ENCODE assay signal across 8 mouse cellular contexts in genomic region chr7:19932877-19933809, GRCm38 (mm10). TPM values are rescaled to one million over a fixed set of nuclear protein-coding genes. Genes with fewer than 3 reads are reported as not detected.
DNase-seq lines count a peak whose midpoint lies in the region; ATAC-seq and TF ChIP-seq lines count a peak whose summit lies in the region.

No protein-coding gene starts in this region.

- DNase-seq in neural tube, embryonic 11.5 days (ENCODE audit: low spot score), result peak; percentile 32
- DNase-seq in neural tube, embryonic 10.5 days (ENCODE audit: extremely low spot score, low spot score), result no peak
- peak; percentile 66 to 81 for DNase-seq in cerebellum, postnatal 25 days
- peak; percentile 67 for DNase-seq in gastrocnemius, postnatal 14 days
- peak; percentile 92 for DNase-seq in induced T-regulatory cell, adult 2 months (ENCODE audit: low read depth)
- peak; percentile 80 to 85 for DNase-seq in left cerebral cortex, adult 2 months (ENCODE audit: extremely low spot score in 1 of 2, low spot score in 2 of 2)
- DNase-seq in right cerebral cortex, postnatal 25 days, result peak; percentile 80

- no peaks in the 10 kb centered on the region for H3K4me1 ChIP-seq in neural tube, embryonic 11.5 days (ENCODE audit: control insufficient read depth, insufficient read depth, low read length)

- H3K4me2 ChIP-seq in neural tube, embryonic 11.5 days (ENCODE audit: low read depth), result peak overlapping the region; percentile 25

- H3K9ac ChIP-seq in neural tube, embryonic 11.5 days (ENCODE audit: low read length), result no peak overlapping the region

- 0 out of 2 replicates have a peak, but pooled peaks have one; percentile 45 for ATAC-seq in neural tube, embryonic 11.5 days (ENCODE audit: insufficient read depth, low FRiP score, low TSS enrichment)

- no peak for TF ChIP-seq CTCF in left cerebral cortex, adult 2 months (IDR thresholded peaks at IDR 0.05)

- H3K36me3 ChIP-seq in neural tube, embryonic 11.5 days (ENCODE audit: control insufficient read depth, insufficient read depth, low read length), result no peaks in the 10 kb centered on the region
- H3K36me3 ChIP-seq in macrophage (ENCODE audit: inconsistent target), result no peaks in the 10 kb centered on the region

- intact Hi-C loops in gastrocnemius, postnatal 14 days (cut with DNase I; ENCODE audit: low total_unique reads), result no loop called here
- intact Hi-C loops in left cerebral cortex, adult 2 months (cut with DNase I), result loop anchor here (1.0 kb wide), 2 partner anchors 12 to 23 kb away; partner anchors contain the start of gene Pvr

- no peak overlapping the region for H3K4me3 ChIP-seq in neural tube, embryonic 11.5 days (ENCODE audit: low read depth, low read length)
- no peak overlapping the region; the same call in 1 of the 2 replicates for H3K4me3 ChIP-seq in left cerebral cortex, adult 2 months
- peak overlapping the region; percentile 2; the same call in 1 of the 2 replicates for H3K4me3 ChIP-seq in macrophage (ENCODE audit: inconsistent target)

- no peaks in the 10 kb centered on the region for H3K9me3 ChIP-seq in neural tube, embryonic 11.5 days (ENCODE audit: control insufficient read depth, low read length)

- no peak overlapping the region for H3K27ac ChIP-seq in neural tube, embryonic 11.5 days (ENCODE audit: low read depth, low read length)
- H3K27ac ChIP-seq in left cerebral cortex, adult 2 months, result peak overlapping the region; percentile 72
- H3K27ac ChIP-seq in macrophage, result peak overlapping the region; percentile 87

- H3K79me2 ChIP-seq in macrophage (ENCODE audit: inconsistent target), result no peaks in the 10 kb centered on the region

- WGBS in neural tube, embryonic 11.5 days, result 27% methylated on average over 21 of the region's 21 CpGs
- under 1% methylated on average over 20 of the region's 21 CpGs for WGBS in macrophage (ENCODE audit: missing documents)

- H3K27me3 ChIP-seq in neural tube, embryonic 11.5 days (ENCODE audit: control insufficient read depth, insufficient read depth, low read length), result no peaks in the 10 kb centered on the region

RNA-seq across cellular contexts. Expression of gene Pvr, which starts 12.2 kb away (rescaled TPM):
- polyA plus RNA-seq in neural tube, embryonic 11.5 days (2014; fragmentation: Nextera tagmentation; extraction: Ambion mirVana), result 2.9 and 4.8 TPM in 2 replicates
- total RNA-seq in gastrocnemius, postnatal 14 days (2021), result 1 to 10 TPM; 8.0 to 9.4 TPM
- total RNA-seq in left cerebral cortex, adult 2 months (2021), result 10 to 100 TPM; 14.6 to 14.8 TPM
- total RNA-seq in macrophage (2018; cell fraction: chromatin; rRNA removed), result 100 to 1,000 TPM in 15 of 26 experiments, 10 to 100 TPM in 11; 70.6 to 801 (median 163) TPM
- total RNA-seq in macrophage (2018; cell fraction: cytosol; rRNA removed), result 100 to 1,000 TPM in 4 of 26 experiments, 10 to 100 TPM in 22; 15.3 to 148 (median 25.5) TPM
- total RNA-seq in macrophage (2018; cell fraction: nucleus; rRNA removed), result 100 to 1,000 TPM in 17 of 26 experiments, 10 to 100 TPM in 9; 61.1 to 619 (median 117) TPM
- 13.0 to 22.9 TPM (median 22.5 TPM) in 3 replicates for polyA plus RNA-seq in macrophage (2018)

RNA-seq across cellular contexts. Expression of gene Igsf23, which starts 17.4 kb away (rescaled TPM):
- polyA plus RNA-seq in neural tube, embryonic 11.5 days (2014; fragmentation: Nextera tagmentation; extraction: Ambion mirVana), result not detected in 2 replicates
- not detected for total RNA-seq in gastrocnemius, postnatal 14 days (2021)
- total RNA-seq in left cerebral cortex, adult 2 months (2021), result not detected
- not detected for total RNA-seq in macrophage (2018; cell fraction: chromatin; rRNA removed)
- total RNA-seq in macrophage (2018; cell fraction: cytosol; rRNA removed), result under 1 TPM in 4 of 26 experiments, not detected in 22; 0.05 to 0.10 (median 0.07) TPM
- not detected for total RNA-seq in macrophage (2018; cell fraction: nucleus; rRNA removed)
- polyA plus RNA-seq in macrophage (2018), result not detected in 3 replicates

RNA-seq across cellular contexts. Expression of gene Ceacam20, which starts 32.1 kb away (rescaled TPM):
- polyA plus RNA-seq in neural tube, embryonic 11.5 days (2014; fragmentation: Nextera tagmentation; extraction: Ambion mirVana), result not detected in 2 replicates
- not detected for total RNA-seq in gastrocnemius, postnatal 14 days (2021)
- total RNA-seq in left cerebral cortex, adult 2 months (2021), result not detected
- total RNA-seq in macrophage (2018; cell fraction: chromatin; rRNA removed), result not detected
- not detected for total RNA-seq in macrophage (2018; cell fraction: cytosol; rRNA removed)
- total RNA-seq in macrophage (2018; cell fraction: nucleus; rRNA removed), result not detected
- not detected in 3 replicates for polyA plus RNA-seq in macrophage (2018)

RNA-seq across cellular contexts. Expression of gene Ceacam19, which starts 45.4 kb away (rescaled TPM):
- polyA plus RNA-seq in neural tube, embryonic 11.5 days (2014; fragmentation: Nextera tagmentation; extraction: Ambion mirVana), result not detected in 2 replicates
- not detected for total RNA-seq in gastrocnemius, postnatal 14 days (2021)
- not detected for total RNA-seq in left cerebral cortex, adult 2 months (2021)
- total RNA-seq in macrophage (2018; cell fraction: chromatin; rRNA removed), result under 1 TPM in 10 of 26 experiments, not detected in 16; 0.18 to 0.30 (median 0.22) TPM
- total RNA-seq in macrophage (2018; cell fraction: cytosol; rRNA removed), result under 1 TPM in 25 of 26 experiments, not detected in 1; 0.05 to 0.69 (median 0.23) TPM
- under 1 TPM in 16 of 26 experiments, not detected in 10; 0.17 to 0.87 (median 0.36) TPM for total RNA-seq in macrophage (2018; cell fraction: nucleus; rRNA removed)
- 0.23 TPM in 2 of 3 replicates, not detected in the other for polyA plus RNA-seq in macrophage (2018)

RNA-seq across cellular contexts. Expression of gene Nlrp9b, which starts 58.1 kb away (rescaled TPM):
- polyA plus RNA-seq in neural tube, embryonic 11.5 days (2014; fragmentation: Nextera tagmentation; extraction: Ambion mirVana), result not detected in 2 replicates
- not detected for total RNA-seq in gastrocnemius, postnatal 14 days (2021)
- not detected for total RNA-seq in left cerebral cortex, adult 2 months (2021)
- not detected for total RNA-seq in macrophage (2018; cell fraction: chromatin; rRNA removed)
- total RNA-seq in macrophage (2018; cell fraction: cytosol; rRNA removed), result not detected
- not detected for total RNA-seq in macrophage (2018; cell fraction: nucleus; rRNA removed)
- not detected in 3 replicates for polyA plus RNA-seq in macrophage (2018)
